Mouse (Mus musculus) midbrain, embryonic 13.5 days (tissue): Measurements from ENCODE around the gene Kdm8. TPM values are rescaled to one million over a fixed set of nuclear protein-coding genes. Genes with fewer than 3 reads are reported as not detected.

Source experiments
- ATAC-seq: fragments of 200-750 bp; cut with Nextera tagmentation; 2 replicates; pipeline ENCODE4 v1.8.0; 2017; ENCODE audit warnings: mild to moderate bottlenecking, moderate TSS enrichment, moderate library complexity
- H3K27ac ChIP-seq: fragments of 300-500 bp; sonication (generic); 2 replicates; pipeline ENCODE4 v1.5.1; 2015; ENCODE audit warnings: inconsistent platforms, mild to moderate bottlenecking, moderate library complexity
- H3K27me3 ChIP-seq: fragments of 300-500 bp; sonication (generic); 2 replicates; pipeline ENCODE4 v1.6.1; 2015; ENCODE audit warnings: mild to moderate bottlenecking, inconsistent platforms
- H3K36me3 ChIP-seq: fragments of 300-500 bp; sonication (generic); 2 replicates; pipeline ENCODE4 v1.6.1; 2015; ENCODE audit warnings: mild to moderate bottlenecking, inconsistent platforms
- H3K4me1 ChIP-seq: fragments of 300-500 bp; sonication (generic); replicated peaks from 2 replicates; pipeline ENCODE4 v1.6.1; 2015; ENCODE audit warnings: inconsistent platforms
- H3K4me2 ChIP-seq: fragments of 300-500 bp; sonication (generic); replicated peaks from 2 replicates; pipeline ENCODE4 v1.6.1; 2015; ENCODE audit warnings: moderate library complexity, mild to moderate bottlenecking, inconsistent platforms
- H3K4me3 ChIP-seq: fragments of 300-500 bp; sonication (generic); replicated peaks from 2 replicates; pipeline ENCODE4 v1.5.1; 2015; ENCODE audit warnings: mild to moderate bottlenecking, inconsistent platforms
- H3K9ac ChIP-seq: fragments of 300-500 bp; sonication (generic); replicated peaks from 2 replicates; pipeline ENCODE4 v1.6.1; 2015; ENCODE audit warnings: mild to moderate bottlenecking, inconsistent platforms
- H3K9me3 ChIP-seq: fragments of 300-500 bp; sonication (generic); 2 replicates; pipeline ENCODE4 v1.6.1; 2016; ENCODE audit warnings: mild to moderate bottlenecking, inconsistent platforms
- WGBS: fragments of 180-500 bp; shearing (Covaris S2); methylation state at CpG from one replicate; pipeline ENCODE4 v1.1.7; 2015; 5-methylcytosine and 5-hydroxymethylcytosine counted together
- polyA plus RNA-seq: library from polyadenylated mRNA; unstranded; fragments of >200 nt; fragmentation: Nextera tagmentation; extraction: Ambion mirVana; gene quantifications from 2 replicates; pipeline ENCODE4 v1.2.1, GENCODE M21; 2015

The Kdm8 gene
- polyA plus RNA-seq, 1 experiment from 2014 or later = 6.2 TPM

- WGBS = 94% methylated on average over 2 of the region's 2 CpGs
- Histone ChIP-seq H3K27me3 (no peaks in the 10 kb centered on the region), H3K27ac (no peak overlapping the region), H3K9ac (no peak overlapping the region), H3K36me3 (peaks cover 16% of the 10 kb centered on the region), H3K4me3 (no peak overlapping the region), H3K4me2 (no peak overlapping the region), H3K9me3 (no peaks in the 10 kb centered on the region), H3K4me1 (peaks cover 22% of the 10 kb centered on the region)
- no peak for ATAC-seq
Observed at GRCm38 (mm10) chr7:125489636-125490035, 45.2 kb downstream of the Kdm8 start.

DNA sequence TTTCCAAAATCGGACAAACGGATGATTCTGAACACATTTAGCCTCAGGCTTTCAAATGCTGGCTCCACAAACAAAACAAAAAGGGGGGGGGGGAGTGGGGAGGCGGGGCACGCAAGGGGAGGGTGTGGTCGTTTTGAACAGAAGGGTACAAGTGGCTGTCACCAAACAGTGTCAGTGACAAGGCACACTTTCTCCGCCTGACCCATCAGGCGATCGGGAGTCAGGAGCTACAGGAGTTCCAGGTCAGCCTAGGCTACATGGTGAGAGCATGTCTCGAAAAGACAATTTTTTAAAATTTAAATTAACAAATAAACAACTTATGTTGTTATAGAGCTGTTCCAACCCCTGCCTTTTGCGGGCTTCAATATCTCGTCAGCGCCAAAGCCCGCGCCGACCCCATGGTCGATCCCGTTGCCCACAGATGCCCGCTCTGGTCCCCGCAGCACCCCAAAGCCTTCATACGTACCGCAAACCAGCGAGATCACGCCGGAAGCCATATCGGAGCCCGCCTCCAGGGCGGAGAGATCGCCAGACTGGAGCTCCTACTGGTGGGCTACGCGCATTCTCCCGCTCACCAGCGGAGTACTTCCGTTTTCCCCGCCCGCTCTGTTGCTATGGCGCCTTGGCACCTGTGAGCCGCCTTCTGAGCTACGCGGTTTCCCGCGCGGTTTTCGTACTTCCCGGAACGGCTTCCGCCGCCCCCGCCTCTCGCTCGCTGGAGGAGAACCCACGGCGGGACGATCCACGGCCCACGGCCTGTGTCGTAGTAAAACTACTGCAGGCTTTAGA is 46.7 kb downstream of the Kdm8 start, which contains the start of gene Nsmce1:
Gene Nsmce1 (minus strand): TSS at position 650 of the 789 bp plus-strand sequence.
- Histone ChIP-seq H3K27ac (peak within 1 kb of the TSS; percentile 87), H3K4me3 (peak within 1 kb of the TSS; percentile 64), H3K4me1 (peaks cover 22% of the 10 kb centered on the region), H3K36me3 (peaks cover 2% of the 10 kb centered on the region), H3K9ac (peak within 1 kb of the TSS; percentile 82), H3K9me3 (no peaks in the 10 kb centered on the region), H3K27me3 (no peaks in the 10 kb centered on the region), H3K4me2 (peak within 1 kb of the TSS; percentile 71)
- ATAC-seq = peak; percentile 99
- WGBS = under 1% methylated on average over 56 of the region's 56 CpGs

GRCm38 (mm10) chr7:125491760-125492159 is 47.3 kb downstream of the Kdm8 start:
- Histone ChIP-seq H3K27me3 (no peaks in the 10 kb centered on the region), H3K4me3 (peak overlapping the region; percentile 64), H3K9ac (peak overlapping the region; percentile 82), H3K4me1 (peaks cover 22% of the 10 kb centered on the region), H3K9me3 (no peaks in the 10 kb centered on the region), H3K4me2 (peak overlapping the region; percentile 71), H3K36me3 (no peaks in the 10 kb centered on the region), H3K27ac (peak overlapping the region; percentile 87)
- peak; percentile 19 for ATAC-seq
- WGBS = 20% methylated on average over 12 of the region's 12 CpGs

DNA sequence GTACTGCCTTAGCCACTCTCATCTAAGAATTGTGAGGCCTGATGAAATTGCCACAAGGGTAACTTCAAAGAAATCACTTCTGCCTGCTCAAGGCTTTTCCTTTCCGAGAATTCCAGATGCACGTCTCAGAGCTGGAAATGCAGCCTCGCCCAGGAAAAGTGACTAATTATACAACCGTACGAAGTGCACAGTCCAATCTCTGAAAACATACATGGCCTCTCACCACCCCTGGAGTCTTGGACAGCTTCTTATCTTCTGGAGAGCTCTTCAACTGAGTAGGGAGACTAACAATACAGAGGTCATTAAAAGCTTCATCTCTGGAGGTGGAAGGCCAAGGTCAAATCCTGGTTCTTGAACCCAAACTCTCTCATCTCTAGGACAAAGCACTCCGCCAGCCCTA is 48.1 kb downstream of the Kdm8 start:
- 83% methylated on average over 6 of the region's 6 CpGs for WGBS
- Histone ChIP-seq H3K4me1 (peaks cover 22% of the 10 kb centered on the region), H3K27ac (no peak overlapping the region), H3K4me2 (no peak overlapping the region), H3K36me3 (no peaks in the 10 kb centered on the region), H3K27me3 (no peaks in the 10 kb centered on the region), H3K9me3 (no peaks in the 10 kb centered on the region), H3K4me3 (no peak overlapping the region), H3K9ac (no peak overlapping the region)
- ATAC-seq = no peak

GRCm38 (mm10) chr7:125495864-125496440 is 51.5 kb downstream of the Kdm8 start:
- Histone ChIP-seq H3K27ac (no peak overlapping the region), H3K4me2 (no peak overlapping the region), H3K4me1 (peaks cover 8% of the 10 kb centered on the region), H3K9ac (no peak overlapping the region), H3K27me3 (no peaks in the 10 kb centered on the region), H3K36me3 (no peaks in the 10 kb centered on the region), H3K4me3 (no peak overlapping the region), H3K9me3 (no peaks in the 10 kb centered on the region)
- no peak for ATAC-seq
- WGBS = 80% methylated on average over 6 of the region's 6 CpGs

DNA sequence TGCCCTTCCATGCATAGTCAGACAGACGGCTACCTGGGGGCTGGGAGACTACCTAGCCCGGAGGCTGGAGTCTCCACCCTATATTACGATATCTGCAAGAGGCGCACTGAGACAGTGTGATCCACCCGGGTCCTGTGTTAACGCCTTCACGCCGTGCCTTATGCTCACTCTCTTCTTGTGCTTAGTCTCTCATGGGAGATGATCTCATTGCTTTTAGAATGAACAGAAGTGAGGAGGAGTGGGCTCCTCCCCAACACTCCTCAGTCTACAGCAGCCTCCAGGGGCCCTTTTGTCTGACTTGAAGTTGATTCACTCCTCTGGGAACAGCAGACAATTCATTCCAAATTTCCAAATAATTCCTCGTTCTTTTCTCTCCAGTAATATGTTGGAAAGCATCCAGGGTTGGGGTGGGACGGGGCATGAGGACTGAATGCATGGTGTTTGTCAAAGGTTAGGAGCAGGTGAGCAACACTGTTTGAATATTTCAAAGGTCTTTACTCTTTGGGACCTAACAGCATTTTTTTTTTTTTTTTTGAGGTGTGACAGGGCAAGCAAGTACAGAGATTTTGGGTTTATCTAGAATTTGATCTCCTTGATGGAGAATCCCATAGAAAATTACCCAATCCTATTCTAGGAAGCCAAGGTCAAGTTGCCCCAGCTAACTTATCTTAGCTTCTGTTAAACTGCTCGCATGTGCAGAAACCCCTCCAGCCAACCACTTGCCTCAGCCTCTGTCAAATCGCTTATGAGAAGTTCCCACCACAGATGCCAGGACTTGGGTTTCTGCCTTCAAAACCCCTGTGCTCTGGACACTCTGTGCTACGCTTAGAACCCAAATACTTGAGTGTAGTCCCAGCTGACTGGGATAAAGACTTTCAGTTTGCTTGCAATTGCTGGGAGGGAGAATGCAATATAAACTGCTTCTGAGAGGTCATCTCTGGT is 55.7 kb downstream of the Kdm8 start:
- Histone ChIP-seq H3K4me2 (no peak overlapping the region), H3K9me3 (no peaks in the 10 kb centered on the region), H3K36me3 (no peaks in the 10 kb centered on the region), H3K4me3 (no peak overlapping the region), H3K4me1 (no peaks in the 10 kb centered on the region), H3K27ac (no peak overlapping the region), H3K9ac (no peak overlapping the region), H3K27me3 (no peaks in the 10 kb centered on the region)
- 79% methylated on average over 13 of the region's 13 CpGs for WGBS
- no peak for ATAC-seq

DNA sequence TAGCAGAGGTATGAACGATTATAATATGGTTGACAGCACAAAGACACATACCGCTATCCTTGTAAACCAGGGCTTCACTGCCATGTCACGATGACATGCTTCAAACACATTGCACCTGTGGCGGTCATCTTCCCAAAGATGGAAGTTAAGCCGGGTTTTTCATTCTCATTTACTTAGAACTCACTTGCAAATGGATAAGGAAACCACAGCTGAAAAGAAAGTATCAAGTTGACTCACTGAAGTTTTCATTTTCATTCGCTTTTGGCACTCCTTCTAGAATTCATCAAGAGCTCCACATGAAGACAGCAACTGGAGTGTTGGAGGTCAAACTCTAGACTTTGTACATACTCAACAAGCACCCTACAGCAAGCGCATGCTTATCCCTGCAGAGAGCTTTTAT is 56.4 kb downstream of the Kdm8 start:
- Histone ChIP-seq H3K27ac (no peak overlapping the region), H3K27me3 (no peaks in the 10 kb centered on the region), H3K4me2 (no peak overlapping the region), H3K9ac (no peak overlapping the region), H3K36me3 (no peaks in the 10 kb centered on the region), H3K9me3 (no peaks in the 10 kb centered on the region), H3K4me1 (no peaks in the 10 kb centered on the region), H3K4me3 (no peak overlapping the region)
- WGBS = 91% methylated on average over 7 of the region's 7 CpGs
- no peak for ATAC-seq

GRCm38 (mm10) chr7:125503374-125504092 is 59.1 kb downstream of the Kdm8 start:
- Histone ChIP-seq H3K4me3 (no peak overlapping the region), H3K9me3 (no peaks in the 10 kb centered on the region), H3K36me3 (no peaks in the 10 kb centered on the region), H3K4me2 (no peak overlapping the region), H3K4me1 (no peaks in the 10 kb centered on the region), H3K27me3 (no peaks in the 10 kb centered on the region), H3K9ac (no peak overlapping the region), H3K27ac (no peak overlapping the region)
- ATAC-seq = no peak
- 79% methylated on average over 5 of the region's 5 CpGs for WGBS

- no peak for ATAC-seq
Observed at GRCm38 (mm10) chr7:125504618-125505017, 60.1 kb downstream of the Kdm8 start.

GRCm38 (mm10) chr7:125505568-125505967 is 61.1 kb downstream of the Kdm8 start:
- H3K27ac ChIP-seq = no peak overlapping the region
- H3K4me1 ChIP-seq = no peaks in the 10 kb centered on the region
- no peak for ATAC-seq
- WGBS = 88% methylated on average over 10 of the region's 10 CpGs
- H3K9me3 ChIP-seq = no peaks in the 10 kb centered on the region
- H3K36me3 ChIP-seq = no peaks in the 10 kb centered on the region
- no peak overlapping the region for H3K4me2 ChIP-seq
- no peaks in the 10 kb centered on the region for H3K27me3 ChIP-seq
- H3K9ac ChIP-seq = no peak overlapping the region
- H3K4me3 ChIP-seq = no peak overlapping the region

More at GRCm38 (mm10) chr7:125504618-125505017, 60.1 kb downstream of the Kdm8 start:
- Histone ChIP-seq H3K4me1 (no peaks in the 10 kb centered on the region), H3K27ac (no peak overlapping the region), H3K9me3 (no peaks in the 10 kb centered on the region), H3K27me3 (no peaks in the 10 kb centered on the region), H3K4me3 (no peak overlapping the region), H3K9ac (no peak overlapping the region), H3K36me3 (no peaks in the 10 kb centered on the region), H3K4me2 (no peak overlapping the region)
- WGBS = 87% methylated on average over 5 of the region's 5 CpGs

GRCm38 (mm10) chr7:125507279-125507678 is 62.8 kb downstream of the Kdm8 start:
- no peak overlapping the region for H3K4me2 ChIP-seq
- H3K27ac ChIP-seq = no peak overlapping the region
- H3K9ac ChIP-seq = no peak overlapping the region
- H3K36me3 ChIP-seq = no peaks in the 10 kb centered on the region
- no peaks in the 10 kb centered on the region for H3K4me1 ChIP-seq
- ATAC-seq = no peak
- H3K9me3 ChIP-seq = no peaks in the 10 kb centered on the region
- H3K4me3 ChIP-seq = no peak overlapping the region
- WGBS = 92% methylated on average over 2 of the region's 2 CpGs
- H3K27me3 ChIP-seq = no peaks in the 10 kb centered on the region
